Mouse (Mus musculus): ENCODE measurements around the gene Serpina5. TPM values are rescaled to one million over a fixed set of nuclear protein-coding genes. Genes with fewer than 3 reads are reported as not detected.
"Not testable (repeated sequence)": the region's sequence is repeated elsewhere in the genome, so short reads cannot be mapped to it uniquely, and the experiment has no call there.

The Serpina5 gene
- polyA plus RNA-seq, 1 experiment from 2014 or later = not detected

GRCm38 (mm10) chr12:104072286-104072685, 28.6 kb upstream of the Serpina5 start:
- no peak for ATAC-seq (ENCODE audit: low FRiP score, low read depth)
- no peaks in the 10 kb centered on the region for H3K27me3 ChIP-seq
- no peak overlapping the region for H3K27ac ChIP-seq
- WGBS = 55% methylated on average over 5 of the region's 5 CpGs
- H3K9me3 ChIP-seq = no peaks in the 10 kb centered on the region
- H3K4me3 ChIP-seq = no peak overlapping the region
- no peak overlapping the region for H3K4me2 ChIP-seq (replicated peaks)
- H3K4me1 ChIP-seq = no peaks in the 10 kb centered on the region
- H3K36me3 ChIP-seq = no peaks in the 10 kb centered on the region
- H3K9ac ChIP-seq = no peak overlapping the region

DNA sequence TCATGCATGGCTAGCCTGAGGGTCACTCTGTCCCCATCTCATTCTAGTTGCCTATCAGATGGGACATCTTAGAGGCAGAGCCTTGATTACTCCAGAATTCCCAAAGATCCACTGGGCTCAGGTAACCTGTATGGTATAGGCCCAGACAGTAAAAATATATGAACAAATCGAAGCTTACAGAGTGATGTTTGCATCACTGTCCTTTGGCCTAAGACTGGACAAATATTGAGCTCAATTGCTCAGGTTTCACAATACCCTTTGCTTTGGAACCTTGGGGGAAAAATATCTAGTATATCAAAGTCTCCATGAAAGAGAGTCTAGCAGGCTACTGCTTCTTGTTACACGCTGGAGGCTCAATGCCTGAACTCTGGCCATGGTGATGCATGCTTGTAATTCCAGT, 10.8 kb upstream of the Serpina5 start:
- Histone ChIP-seq H3K9ac (no peak overlapping the region), H3K27me3 (no peaks in the 10 kb centered on the region), H3K4me3 (no peak overlapping the region), H3K27ac (no peak overlapping the region), H3K9me3 (no peaks in the 10 kb centered on the region), H3K4me2 (replicated peaks) (no peak overlapping the region), H3K4me1 (no peaks in the 10 kb centered on the region), H3K36me3 (no peaks in the 10 kb centered on the region)
- WGBS = 79% methylated on average over 2 of the region's 2 CpGs
- no peak for ATAC-seq (ENCODE audit: low FRiP score, low read depth)

DNA sequence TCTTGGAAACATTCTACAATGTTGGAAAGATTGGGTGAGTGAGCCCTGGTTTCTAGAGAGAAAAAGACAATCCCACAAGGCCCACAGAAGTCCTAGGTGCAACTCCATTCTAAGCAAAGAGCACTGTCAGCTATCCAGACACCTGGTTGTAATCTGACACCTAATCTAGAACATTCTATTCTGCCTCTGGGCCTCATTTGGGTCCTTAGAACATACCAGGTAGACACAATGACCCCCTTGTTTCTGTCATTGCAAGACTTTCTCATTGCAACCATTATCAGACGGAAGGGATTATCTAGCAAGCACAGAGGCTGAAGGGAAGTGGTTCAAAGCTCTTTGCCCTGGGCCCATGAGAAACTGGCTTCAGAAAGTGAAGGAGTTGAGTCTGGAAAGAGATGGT, 9.6 kb upstream of the Serpina5 start:
- Histone ChIP-seq H3K9me3 (no peaks in the 10 kb centered on the region), H3K27ac (no peak overlapping the region), H3K36me3 (no peaks in the 10 kb centered on the region), H3K27me3 (no peaks in the 10 kb centered on the region), H3K4me1 (no peaks in the 10 kb centered on the region), H3K4me2 (replicated peaks) (no peak overlapping the region), H3K4me3 (no peak overlapping the region), H3K9ac (no peak overlapping the region)
- 92% methylated on average over 1 of the region's 1 CpGs for WGBS
- ATAC-seq (ENCODE audit: low FRiP score, low read depth) = no peak

- Histone ChIP-seq H3K4me3 (no peak overlapping the region), H3K36me3 (no peaks in the 10 kb centered on the region), H3K9ac (no peak overlapping the region), H3K4me2 (replicated peaks) (no peak overlapping the region), H3K9me3 (no peaks in the 10 kb centered on the region), H3K27me3 (no peaks in the 10 kb centered on the region), H3K27ac (no peak overlapping the region), H3K4me1 (no peaks in the 10 kb centered on the region)
- no peak for ATAC-seq (ENCODE audit: low FRiP score, low read depth)
These were observed 4.9 kb downstream of the Serpina5 start for GRCm38 (mm10) chr12:104105847-104106246.

- Histone ChIP-seq H3K9ac (no peak overlapping the region), H3K4me2 (replicated peaks) (no peak overlapping the region), H3K36me3 (no peaks in the 10 kb centered on the region), H3K27ac (no peak overlapping the region), H3K9me3 (no peaks in the 10 kb centered on the region), H3K27me3 (no peaks in the 10 kb centered on the region), H3K4me1 (no peaks in the 10 kb centered on the region), H3K4me3 (no peak overlapping the region)
- no peak for ATAC-seq (ENCODE audit: low FRiP score, low read depth)
These were observed 6.0 kb downstream of the Serpina5 start for GRCm38 (mm10) chr12:104106919-104107318.

GRCm38 (mm10) chr12:104108507-104108906, 7.6 kb downstream of the Serpina5 start:
- H3K9me3 ChIP-seq = no peaks in the 10 kb centered on the region
- ATAC-seq (ENCODE audit: low FRiP score, low read depth) = no peak

GRCm38 (mm10) chr12:104112333-104112732, 11.4 kb downstream of the Serpina5 start, which contains the start of gene Serpina3a:
Gene Serpina3a, plus strand, starts transcription at chr12:104112724.
- not testable (repeated sequence) for ATAC-seq (ENCODE audit: low FRiP score, low read depth); H3K9ac ChIP-seq; H3K27ac ChIP-seq; H3K4me1 ChIP-seq; H3K4me2 ChIP-seq (replicated peaks); H3K9me3 ChIP-seq; H3K36me3 ChIP-seq; H3K4me3 ChIP-seq; H3K27me3 ChIP-seq
- 86% methylated on average over 11 of the region's 11 CpGs for WGBS

More at GRCm38 (mm10) chr12:104108507-104108906, 7.6 kb downstream of the Serpina5 start:
- Histone ChIP-seq H3K36me3 (no peaks in the 10 kb centered on the region), H3K4me2 (replicated peaks) (no peak overlapping the region), H3K4me3 (no peak overlapping the region), H3K9ac (no peak overlapping the region), H3K27me3 (no peaks in the 10 kb centered on the region), H3K27ac (no peak overlapping the region), H3K4me1 (no peaks in the 10 kb centered on the region)
- 77% methylated on average over 2 of the region's 2 CpGs for WGBS

GRCm38 (mm10) chr12:104114921-104115579, 14.1 kb downstream of the Serpina5 start:
- Histone ChIP-seq H3K27ac (no peak overlapping the region), H3K36me3 (no peaks in the 10 kb centered on the region), H3K9me3 (no peaks in the 10 kb centered on the region), H3K4me1 (no peaks in the 10 kb centered on the region), H3K27me3 (no peaks in the 10 kb centered on the region), H3K9ac (no peak overlapping the region), H3K4me2 (replicated peaks) (no peak overlapping the region), H3K4me3 (no peak overlapping the region)
- no peak for ATAC-seq (ENCODE audit: low FRiP score, low read depth)
- 51% methylated on average over 3 of the region's 3 CpGs for WGBS

DNA sequence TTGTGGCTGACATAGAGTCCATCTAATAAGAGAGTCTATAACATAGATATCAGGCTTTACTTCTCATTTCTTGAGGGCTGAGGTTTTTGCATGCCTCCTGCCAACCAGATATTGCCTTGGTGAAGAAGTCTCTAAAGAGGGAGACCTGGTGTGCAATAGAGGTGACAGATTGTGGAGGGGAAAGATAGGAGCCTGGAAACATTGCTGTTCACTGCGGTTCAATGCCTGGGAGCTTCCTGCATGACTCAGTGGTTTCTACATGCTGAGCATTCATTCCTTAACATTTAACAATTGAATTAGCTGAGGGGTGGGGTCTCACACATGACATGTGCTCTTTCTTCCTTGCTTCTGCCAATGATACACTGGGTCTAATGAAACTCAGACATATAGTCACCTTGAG, 22.2 kb downstream of the Serpina5 start:
- 94% methylated on average over 1 of the region's 1 CpGs for WGBS
- H3K4me3 ChIP-seq = no peak overlapping the region
- H3K9me3 ChIP-seq = no peaks in the 10 kb centered on the region
- no peak overlapping the region for H3K9ac ChIP-seq
- H3K4me1 ChIP-seq = no peaks in the 10 kb centered on the region
- H3K27me3 ChIP-seq = no peaks in the 10 kb centered on the region
- no peak overlapping the region for H3K4me2 ChIP-seq (replicated peaks)
- H3K27ac ChIP-seq = no peak overlapping the region
- no peak for ATAC-seq (ENCODE audit: low FRiP score, low read depth)
- H3K36me3 ChIP-seq = no peaks in the 10 kb centered on the region

DNA sequence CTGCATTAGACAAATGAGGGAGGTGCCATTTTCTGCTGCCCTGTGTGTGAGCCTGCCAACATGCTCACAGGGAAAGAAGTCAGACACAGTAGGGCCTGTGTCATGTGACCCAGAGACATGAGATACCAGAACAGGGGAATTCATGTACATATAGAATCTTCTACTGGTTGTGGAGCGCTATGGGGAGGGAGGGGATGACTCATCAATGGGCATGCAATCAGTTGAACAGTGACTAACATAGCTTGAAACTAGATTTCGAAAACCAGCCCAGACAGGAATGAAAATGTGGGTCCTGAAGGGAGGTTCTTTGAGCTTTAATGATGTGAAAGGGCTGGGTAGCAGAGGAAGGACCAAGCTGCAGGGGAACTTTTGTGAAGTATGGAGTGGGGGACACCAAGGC, 23.1 kb downstream of the Serpina5 start:
- no peaks in the 10 kb centered on the region for H3K4me1 ChIP-seq
- H3K36me3 ChIP-seq = no peaks in the 10 kb centered on the region
- 90% methylated on average over 2 of the region's 2 CpGs for WGBS
- H3K9ac ChIP-seq = no peak overlapping the region
- H3K4me2 ChIP-seq (replicated peaks) = no peak overlapping the region
- H3K9me3 ChIP-seq = no peaks in the 10 kb centered on the region
- no peak for ATAC-seq (ENCODE audit: low FRiP score, low read depth)
- H3K27ac ChIP-seq = no peak overlapping the region
- no peak overlapping the region for H3K4me3 ChIP-seq
- no peaks in the 10 kb centered on the region for H3K27me3 ChIP-seq

DNA sequence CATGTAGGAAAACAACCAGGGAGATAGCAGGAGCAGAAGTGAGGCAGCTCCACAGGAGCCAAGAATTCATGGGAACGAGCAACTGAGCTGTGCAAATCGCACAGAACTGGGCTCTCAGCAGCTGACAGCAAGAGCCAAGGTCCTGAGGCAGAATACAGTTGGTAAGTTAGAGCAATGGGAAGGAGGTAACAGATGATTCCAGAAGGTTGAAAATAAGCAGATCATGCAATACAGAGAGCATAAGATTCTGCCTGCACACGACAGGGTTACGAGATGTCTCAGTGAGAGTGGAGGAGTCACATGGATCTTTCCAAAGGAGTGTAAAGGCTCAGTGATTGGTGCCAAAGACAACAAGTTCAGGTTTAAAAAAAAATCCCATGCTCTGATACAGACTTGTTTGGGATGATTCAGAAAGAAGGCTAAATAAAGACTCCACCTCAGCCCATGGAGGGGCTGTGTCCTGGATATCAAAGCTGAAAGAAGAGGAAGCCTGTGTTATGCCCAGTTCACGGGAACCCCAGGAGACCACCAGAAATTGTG, 24.2 kb downstream of the Serpina5 start:
- Histone ChIP-seq H3K36me3 (no peaks in the 10 kb centered on the region), H3K27ac (no peak overlapping the region), H3K27me3 (no peaks in the 10 kb centered on the region), H3K4me2 (replicated peaks) (no peak overlapping the region), H3K4me1 (no peaks in the 10 kb centered on the region), H3K4me3 (no peak overlapping the region), H3K9ac (no peak overlapping the region), H3K9me3 (no peaks in the 10 kb centered on the region)
- 77% methylated on average over 5 of the region's 5 CpGs for WGBS
- no peak for ATAC-seq (ENCODE audit: low FRiP score, low read depth)

DNA sequence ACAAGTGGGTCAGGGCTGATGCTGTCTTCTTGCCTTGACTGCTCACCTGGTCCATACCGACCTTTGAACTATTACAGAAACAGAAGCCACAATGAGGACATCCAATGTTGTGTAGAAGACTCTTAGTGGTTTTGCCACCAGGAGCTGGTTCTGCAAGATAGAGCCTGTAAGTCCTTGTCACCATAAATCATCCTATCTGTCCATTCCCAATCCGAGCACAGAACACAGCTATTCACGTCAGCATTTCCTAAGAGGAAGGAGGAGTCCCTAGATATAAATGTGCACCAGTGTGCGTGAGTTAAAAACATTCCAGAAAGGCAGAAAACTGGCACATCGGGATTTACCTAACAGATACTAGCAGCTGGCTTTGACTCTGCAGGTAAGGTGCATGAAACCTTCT, 26.8 kb downstream of the Serpina5 start, which contains the start of gene Serpina3b:
TSS of gene Serpina3b (plus strand) at position 301 of the 400 bp plus-strand sequence.
- H3K4me3 ChIP-seq = no peak within 1 kb of the TSS
- WGBS = 78% methylated on average over 5 of the region's 5 CpGs
- no peaks in the 10 kb centered on the region for H3K9me3 ChIP-seq
- H3K9ac ChIP-seq = no peak within 1 kb of the TSS
- no peaks in the 10 kb centered on the region for H3K27me3 ChIP-seq
- H3K27ac ChIP-seq = no peak within 1 kb of the TSS
- no peak for ATAC-seq (ENCODE audit: low FRiP score, low read depth)
- no peak within 1 kb of the TSS for H3K4me2 ChIP-seq (replicated peaks)
- no peaks in the 10 kb centered on the region for H3K36me3 ChIP-seq
- no peaks in the 10 kb centered on the region for H3K4me1 ChIP-seq

- no peak for ATAC-seq (ENCODE audit: low FRiP score, low read depth)
- Histone ChIP-seq H3K4me3 (no peak overlapping the region), H3K4me1 (no peaks in the 10 kb centered on the region), H3K27me3 (no peaks in the 10 kb centered on the region), H3K9me3 (no peaks in the 10 kb centered on the region), H3K4me2 (replicated peaks) (no peak overlapping the region), H3K27ac (no peak overlapping the region), H3K9ac (no peak overlapping the region), H3K36me3 (no peaks in the 10 kb centered on the region)
These were observed 30.1 kb downstream of the Serpina5 start for GRCm38 (mm10) chr12:104131041-104131440.
